Mouse (Mus musculus): ENCODE results near the gene Syt14. TPM values are rescaled to one million over a fixed set of nuclear protein-coding genes. Genes with fewer than 3 reads are reported as not detected.

Gene Syt14
- polyA plus RNA-seq, 1 experiment, result not detected

- TF ChIP-seq GATA1 (IDR thresholded peaks at IDR 0.05; ENCODE audit: borderline replicate concordance, low read length), result no peak
- no peak for TF ChIP-seq FLI1 (IDR thresholded peaks at IDR 0.05; ENCODE audit: low read length)
- no peaks in the 10 kb centered on the region for H3K4me1 ChIP-seq
- H3K36me3 ChIP-seq (replicated peaks; ENCODE audit: low read length), result no peaks in the 10 kb centered on the region
- no peak overlapping the region for H3K4me3 ChIP-seq (replicated peaks)
- H3K27me3 ChIP-seq (replicated peaks), result no peaks in the 10 kb centered on the region
- no peaks in the 10 kb centered on the region for H3K9me3 ChIP-seq
These were observed 7.3 kb upstream of the Syt14 start for GRCm38 (mm10) chr1:193042760-193043295.

DNA sequence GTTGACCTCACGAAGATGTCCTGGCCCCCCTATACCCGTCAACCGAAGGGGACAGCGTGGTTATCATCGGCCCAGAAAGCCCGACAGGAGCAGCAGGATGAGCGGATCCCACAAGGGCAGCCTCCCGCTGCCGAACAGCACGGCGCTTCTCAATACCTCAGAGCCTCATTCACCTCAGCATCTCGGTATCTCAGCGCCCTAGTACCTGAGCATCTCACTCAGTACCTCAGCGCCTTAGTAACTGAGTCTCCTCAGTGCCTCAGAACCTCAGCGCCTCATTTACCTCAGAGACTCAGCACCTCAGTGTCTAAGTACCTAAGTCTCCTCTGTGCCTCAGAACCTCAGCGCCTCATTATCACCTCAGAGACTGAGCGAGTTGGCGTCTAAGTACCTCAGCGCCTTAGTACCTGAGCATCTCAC, 614 bp downstream of the Syt14 start:
- Histone ChIP-seq H3K36me3 (replicated peaks; ENCODE audit: low read length) (no peaks in the 10 kb centered on the region), H3K4me1 (peaks cover 12% of the 10 kb centered on the region), H3K9me3 (peaks cover 7% of the 10 kb centered on the region), H3K4me3 (replicated peaks) (no peak overlapping the region), H3K27me3 (replicated peaks) (peaks cover 22% of the 10 kb centered on the region)
- no peak for TF ChIP-seq FLI1 (IDR thresholded peaks at IDR 0.05; ENCODE audit: low read length)
- TF ChIP-seq GATA1 (IDR thresholded peaks at IDR 0.05; ENCODE audit: borderline replicate concordance, low read length), result no peak

DNA sequence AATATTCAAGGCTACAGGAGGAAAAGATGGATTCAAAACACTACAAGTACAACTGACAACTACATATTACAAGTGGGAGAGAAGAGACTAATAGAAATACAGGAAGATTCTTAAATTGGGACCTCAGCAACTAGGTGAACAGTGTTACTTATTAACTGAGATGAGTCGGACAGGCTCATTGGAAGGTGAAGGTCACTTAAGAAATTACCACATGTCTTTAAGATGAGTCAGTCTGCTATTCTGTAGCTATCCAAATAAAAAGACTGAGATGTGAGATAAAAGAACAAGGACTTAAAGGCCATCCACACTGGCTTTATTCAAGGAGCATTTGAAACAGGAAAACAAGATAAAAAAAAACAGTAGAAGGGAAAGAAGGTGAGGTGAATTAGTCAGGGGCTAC, 11.3 kb downstream of the Syt14 start:
- Histone ChIP-seq H3K9me3 (no peaks in the 10 kb centered on the region), H3K36me3 (replicated peaks; ENCODE audit: low read length) (no peaks in the 10 kb centered on the region), H3K4me3 (replicated peaks) (no peak overlapping the region), H3K27me3 (replicated peaks) (no peaks in the 10 kb centered on the region), H3K4me1 (no peaks in the 10 kb centered on the region)
- no peak for TF ChIP-seq GATA1 (IDR thresholded peaks at IDR 0.05; ENCODE audit: borderline replicate concordance, low read length)
- no peak for TF ChIP-seq FLI1 (IDR thresholded peaks at IDR 0.05; ENCODE audit: low read length)

DNA sequence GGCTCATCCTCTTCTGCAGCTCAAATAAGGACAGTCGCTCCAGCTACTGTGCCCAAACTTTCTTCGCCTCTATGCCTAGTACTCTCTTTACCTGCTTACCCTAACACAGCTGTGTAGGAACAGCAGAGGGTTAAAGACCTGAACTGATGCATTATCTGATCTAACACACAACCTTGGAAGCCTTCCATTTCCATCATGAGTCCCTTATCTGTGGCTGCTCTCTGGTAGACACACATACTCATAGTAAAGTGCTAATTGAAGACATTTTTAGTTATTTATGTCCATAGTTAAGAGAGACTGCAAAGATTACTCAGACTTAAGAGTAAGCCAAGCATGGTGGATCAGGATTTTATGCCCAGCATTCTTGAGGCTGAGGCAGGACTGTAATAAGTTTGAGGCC, 23.2 kb downstream of the Syt14 start:
- no peak for TF ChIP-seq FLI1 (IDR thresholded peaks at IDR 0.05; ENCODE audit: low read length)
- Histone ChIP-seq H3K4me3 (replicated peaks) (no peak overlapping the region), H3K36me3 (replicated peaks; ENCODE audit: low read length) (no peaks in the 10 kb centered on the region), H3K27me3 (replicated peaks) (peaks cover 2% of the 10 kb centered on the region), H3K9me3 (no peaks in the 10 kb centered on the region), H3K4me1 (no peaks in the 10 kb centered on the region)

DNA sequence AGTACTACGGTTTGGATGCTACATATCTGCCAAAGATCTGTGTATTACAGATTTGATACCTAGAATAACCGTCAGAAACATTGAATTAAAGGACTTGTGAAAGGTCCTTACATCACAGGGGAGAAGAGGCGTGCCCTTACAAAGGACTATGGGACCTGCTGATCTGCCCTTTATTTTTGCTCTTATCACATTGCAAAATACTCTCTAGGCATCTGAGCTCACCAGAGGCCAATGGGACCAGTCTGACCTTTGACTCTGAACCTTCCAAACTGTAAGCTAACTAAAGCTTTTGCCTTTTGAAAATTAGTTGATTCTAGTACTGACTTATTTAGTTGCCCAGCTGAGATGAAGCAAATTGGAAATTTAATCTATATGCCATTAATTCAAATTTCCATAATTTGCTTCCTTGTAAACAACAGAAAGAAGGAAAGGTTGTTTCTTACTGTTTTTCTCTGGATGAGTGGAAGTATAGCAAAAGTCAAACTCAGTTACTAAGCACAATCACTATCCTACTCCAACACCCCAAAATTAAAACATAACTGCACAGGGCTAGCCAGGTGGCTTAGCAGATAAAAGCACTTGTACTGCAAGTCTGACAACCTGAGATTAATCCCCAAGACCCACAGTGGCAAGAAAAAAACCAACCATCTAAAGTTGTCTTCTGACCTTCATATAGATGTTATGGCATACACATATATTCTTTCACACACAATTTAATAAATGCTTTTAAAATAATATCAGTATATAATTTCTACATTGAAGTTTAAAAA, 24.4 kb downstream of the Syt14 start:
- H3K36me3 ChIP-seq (replicated peaks; ENCODE audit: low read length), result no peaks in the 10 kb centered on the region
- TF ChIP-seq FLI1 (IDR thresholded peaks at IDR 0.05; ENCODE audit: low read length), result no peak
- TF ChIP-seq GATA1 (IDR thresholded peaks at IDR 0.05; ENCODE audit: borderline replicate concordance, low read length), result no peak
- no peaks in the 10 kb centered on the region for H3K4me1 ChIP-seq
- peaks cover 2% of the 10 kb centered on the region for H3K27me3 ChIP-seq (replicated peaks)
- H3K9me3 ChIP-seq, result no peaks in the 10 kb centered on the region
- H3K4me3 ChIP-seq (replicated peaks), result no peak overlapping the region

- H3K36me3 ChIP-seq (replicated peaks; ENCODE audit: low read length), result no peaks in the 10 kb centered on the region
- no peaks in the 10 kb centered on the region for H3K9me3 ChIP-seq
- peaks cover 2% of the 10 kb centered on the region for H3K27me3 ChIP-seq (replicated peaks)
- no peak overlapping the region for H3K4me3 ChIP-seq (replicated peaks)
- no peak for TF ChIP-seq GATA1 (IDR thresholded peaks at IDR 0.05; ENCODE audit: borderline replicate concordance, low read length)
- no peak for TF ChIP-seq FLI1 (IDR thresholded peaks at IDR 0.05; ENCODE audit: low read length)
- H3K4me1 ChIP-seq, result peaks cover 5% of the 10 kb centered on the region
These were observed 31.0 kb downstream of the Syt14 start for GRCm38 (mm10) chr1:193004581-193004980.

- TF ChIP-seq FLI1 (IDR thresholded peaks at IDR 0.05; ENCODE audit: low read length) (no peak), GATA1 (IDR thresholded peaks at IDR 0.05; ENCODE audit: borderline replicate concordance, low read length) (no peak)
- Histone ChIP-seq H3K9me3 (no peaks in the 10 kb centered on the region), H3K4me1 (peaks cover 5% of the 10 kb centered on the region)
These were observed 31.6 kb downstream of the Syt14 start for GRCm38 (mm10) chr1:193003953-193004352.

GRCm38 (mm10) chr1:193002307-193002706, 33.3 kb downstream of the Syt14 start:
- H3K4me1 ChIP-seq, result peaks cover 5% of the 10 kb centered on the region
- no peaks in the 10 kb centered on the region for H3K36me3 ChIP-seq (replicated peaks; ENCODE audit: low read length)
- no peak overlapping the region for H3K4me3 ChIP-seq (replicated peaks)

More at GRCm38 (mm10) chr1:193003953-193004352, 31.6 kb downstream of the Syt14 start:
- Histone ChIP-seq H3K27me3 (replicated peaks) (peaks cover 2% of the 10 kb centered on the region), H3K36me3 (replicated peaks; ENCODE audit: low read length) (no peaks in the 10 kb centered on the region), H3K4me3 (replicated peaks) (no peak overlapping the region)

DNA sequence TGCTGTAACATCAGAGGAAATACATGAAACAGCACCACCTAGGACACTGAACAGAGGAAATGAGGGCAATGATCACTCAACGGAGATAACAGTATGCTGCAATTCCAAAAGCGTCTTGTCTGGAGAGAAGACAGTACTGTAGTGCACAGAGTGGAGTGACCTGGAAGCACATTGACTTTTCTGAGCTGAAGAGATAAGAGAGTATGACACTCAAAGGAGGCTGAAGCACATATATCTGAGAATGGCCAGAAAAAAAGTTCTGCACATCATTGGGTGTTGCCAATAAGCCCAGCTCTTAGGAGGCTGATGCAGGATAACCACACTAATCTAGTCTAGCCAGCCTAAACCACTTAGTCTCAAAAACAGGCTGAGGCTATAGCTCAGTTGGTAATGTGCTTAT, 34.0 kb downstream of the Syt14 start:
- Histone ChIP-seq H3K36me3 (replicated peaks; ENCODE audit: low read length) (no peaks in the 10 kb centered on the region), H3K4me1 (peaks cover 5% of the 10 kb centered on the region), H3K4me3 (replicated peaks) (no peak overlapping the region), H3K27me3 (replicated peaks) (no peaks in the 10 kb centered on the region), H3K9me3 (no peaks in the 10 kb centered on the region)
- no peak for TF ChIP-seq GATA1 (IDR thresholded peaks at IDR 0.05; ENCODE audit: borderline replicate concordance, low read length)
- no peak for TF ChIP-seq FLI1 (IDR thresholded peaks at IDR 0.05; ENCODE audit: low read length)

More at GRCm38 (mm10) chr1:193002307-193002706, 33.3 kb downstream of the Syt14 start:
- no peaks in the 10 kb centered on the region for H3K9me3 ChIP-seq
- TF ChIP-seq FLI1 (IDR thresholded peaks at IDR 0.05; ENCODE audit: low read length) (no peak), GATA1 (IDR thresholded peaks at IDR 0.05; ENCODE audit: borderline replicate concordance, low read length) (no peak)
- H3K27me3 ChIP-seq (replicated peaks), result no peaks in the 10 kb centered on the region

GRCm38 (mm10) chr1:193000908-193001307, 34.7 kb downstream of the Syt14 start:
- Histone ChIP-seq H3K27me3 (replicated peaks) (no peaks in the 10 kb centered on the region), H3K36me3 (replicated peaks; ENCODE audit: low read length) (no peaks in the 10 kb centered on the region), H3K4me3 (replicated peaks) (no peak overlapping the region), H3K9me3 (no peaks in the 10 kb centered on the region), H3K4me1 (peaks cover 5% of the 10 kb centered on the region)
- no peak for TF ChIP-seq GATA1 (IDR thresholded peaks at IDR 0.05; ENCODE audit: borderline replicate concordance, low read length)
- TF ChIP-seq FLI1 (IDR thresholded peaks at IDR 0.05; ENCODE audit: low read length), result no peak

All from megakaryocyte, embryonic 14.5 days (primary cell).